Mouse (Mus musculus) heart, embryonic 11.5 days (tissue): Measurements from ENCODE around the gene Plxnd1. TPM values are rescaled to one million over a fixed set of nuclear protein-coding genes. Genes with fewer than 3 reads are reported as not detected.

ENCODE experiments used
- ATAC-seq: fragments of 200-750 bp; cut with Nextera tagmentation; replicated peaks from 2 replicates; pipeline ENCODE4 v1.8.0; 2017; ENCODE audit warnings: moderate library complexity; ENCODE audit not compliant: insufficient number of reproducible peaks, low FRiP score, low TSS enrichment
- H3K27ac ChIP-seq: fragments of 300-500 bp; sonication (generic); 2 replicates; pipeline ENCODE4 v1.5.1; 2014; ENCODE audit warnings: mild to moderate bottlenecking, low read depth, low read length
- H3K27me3 ChIP-seq: fragments of 300-500 bp; sonication (generic); 2 replicates; pipeline ENCODE4 v1.6.1; 2014; ENCODE audit warnings: mild to moderate bottlenecking, low read length, mixed read lengths; ENCODE audit not compliant: control insufficient read depth, insufficient read depth
- H3K36me3 ChIP-seq: fragments of 300-500 bp; sonication (generic); 2 replicates; pipeline ENCODE4 v1.6.1; 2014; ENCODE audit warnings: mild to moderate bottlenecking, low read length, moderate library complexity, mixed read lengths; ENCODE audit not compliant: control insufficient read depth, insufficient read depth
- H3K4me1 ChIP-seq: fragments of 300-500 bp; sonication (generic); 2 replicates; pipeline ENCODE4 v1.6.1; 2014; ENCODE audit warnings: low read length; ENCODE audit not compliant: control insufficient read depth, insufficient read depth
- H3K4me2 ChIP-seq: fragments of 300-500 bp; sonication (generic); 2 replicates; pipeline ENCODE4 v1.6.1; 2014; ENCODE audit warnings: mild to moderate bottlenecking, moderate library complexity
- H3K4me3 ChIP-seq: fragments of 300-500 bp; sonication (generic); 2 replicates; pipeline ENCODE4 v1.5.1; 2014; ENCODE audit warnings: low read depth, low read length
- H3K9ac ChIP-seq: fragments of 300-500 bp; sonication (generic); 2 replicates; pipeline ENCODE4 v1.6.1; 2014; ENCODE audit warnings: mild to moderate bottlenecking, low read depth, low read length, moderate library complexity
- H3K9me3 ChIP-seq: fragments of 300-500 bp; sonication (generic); replicated peaks from 2 replicates; pipeline ENCODE4 v1.6.1; 2016; ENCODE audit warnings: low read length; ENCODE audit not compliant: control insufficient read depth
- WGBS: fragments of 180-500 bp; shearing (Covaris S2); extraction: QIAGEN DNeasy Blood & Tissue Kit; methylation state at CpG from one replicate; pipeline ENCODE4 v1.1.7; 2014; ENCODE audit not compliant: insufficient replicate concordance; 5-methylcytosine and 5-hydroxymethylcytosine counted together
- polyA plus RNA-seq: library from polyadenylated mRNA; unstranded; fragments of >200 nt; fragmentation: Nextera tagmentation; extraction: Ambion mirVana; gene quantifications from 2 replicates; pipeline ENCODE4 v1.2.1, GENCODE M21; 2014

Plxnd1 gene
- polyA plus RNA-seq, 1 experiment from 2014 or later = 56.1 TPM

DNA sequence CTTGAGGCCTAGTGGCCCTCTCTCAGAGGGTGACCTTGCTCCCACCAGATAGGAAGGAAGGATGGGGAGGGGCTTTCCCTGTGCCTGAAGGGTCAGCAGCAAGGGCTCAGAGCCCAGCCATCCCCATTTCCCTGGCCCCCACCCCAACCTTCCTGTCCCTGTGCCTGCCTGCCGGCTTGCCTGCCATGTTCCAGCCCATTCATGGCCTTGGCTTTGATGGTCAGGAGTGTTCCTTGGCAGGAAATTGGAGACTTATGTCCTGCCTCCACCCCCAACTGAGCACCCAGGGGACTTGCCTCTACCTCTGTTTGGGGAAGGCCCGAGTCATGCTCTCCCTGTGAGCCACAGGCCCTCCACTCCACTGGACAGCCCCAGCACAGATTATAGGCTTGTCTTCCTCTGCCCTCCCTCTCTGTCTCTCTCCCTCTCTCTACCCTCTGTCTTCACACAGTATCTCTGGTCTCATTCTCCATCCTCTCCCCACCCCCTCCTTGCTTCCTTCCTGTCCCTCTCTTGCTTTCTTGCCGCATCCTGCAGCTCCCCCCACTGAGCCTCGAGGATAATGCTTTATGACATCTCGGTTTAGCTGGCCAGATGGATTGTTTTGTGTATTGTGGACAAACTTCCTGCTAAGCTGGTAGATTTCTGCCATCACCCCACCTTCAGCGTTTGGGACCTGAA, 1.5 kb upstream of the Plxnd1 start:
- Histone ChIP-seq H3K27me3 (peaks cover 25% of the 10 kb centered on the region), H3K9ac (no peak overlapping the region), H3K27ac (peak overlapping the region; percentile 79), H3K4me3 (no peak overlapping the region), H3K36me3 (no peaks in the 10 kb centered on the region), H3K9me3 (peaks cover 3% of the 10 kb centered on the region; the same call in 1 of the 2 replicates), H3K4me1 (peaks cover 54% of the 10 kb centered on the region), H3K4me2 (peak overlapping the region; percentile 39)
- 0 out of 2 replicates have a peak, but pooled peaks have one; percentile 15 for ATAC-seq
- WGBS = 27% methylated on average over 6 of the region's 6 CpGs

DNA sequence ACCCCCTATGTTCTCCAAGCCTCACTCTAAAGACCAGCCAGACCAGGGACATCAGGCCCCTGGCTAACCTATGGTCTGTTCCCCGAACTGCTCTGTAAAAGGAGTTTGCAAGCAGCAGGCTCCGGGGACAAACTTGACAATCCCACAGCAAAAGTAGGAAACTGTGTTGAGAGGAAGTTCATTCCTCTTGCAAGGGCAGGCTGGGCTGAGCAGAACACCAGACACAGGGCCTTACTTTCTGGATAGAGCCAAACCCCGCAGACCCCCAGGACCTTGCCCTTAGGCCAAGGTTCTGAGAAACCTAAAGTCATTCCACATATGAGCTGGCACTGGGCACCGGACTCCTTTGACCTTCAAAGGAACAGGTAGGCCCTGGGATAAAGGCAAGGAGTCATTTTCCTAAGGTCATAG, 731 bp upstream of the Plxnd1 start:
- H3K36me3 ChIP-seq = no peaks in the 10 kb centered on the region
- peaks cover 3% of the 10 kb centered on the region; the same call in 1 of the 2 replicates for H3K9me3 ChIP-seq
- H3K4me3 ChIP-seq = peak overlapping the region; percentile 68; the same call in 1 of the 2 replicates
- peaks cover 58% of the 10 kb centered on the region for H3K4me1 ChIP-seq
- WGBS = 60% methylated on average over 4 of the region's 4 CpGs
- H3K4me2 ChIP-seq = peak overlapping the region; percentile 39
- peak overlapping the region; percentile 79 for H3K27ac ChIP-seq
- H3K9ac ChIP-seq = no peak overlapping the region
- H3K27me3 ChIP-seq = peaks cover 25% of the 10 kb centered on the region
- no peak for ATAC-seq

DNA sequence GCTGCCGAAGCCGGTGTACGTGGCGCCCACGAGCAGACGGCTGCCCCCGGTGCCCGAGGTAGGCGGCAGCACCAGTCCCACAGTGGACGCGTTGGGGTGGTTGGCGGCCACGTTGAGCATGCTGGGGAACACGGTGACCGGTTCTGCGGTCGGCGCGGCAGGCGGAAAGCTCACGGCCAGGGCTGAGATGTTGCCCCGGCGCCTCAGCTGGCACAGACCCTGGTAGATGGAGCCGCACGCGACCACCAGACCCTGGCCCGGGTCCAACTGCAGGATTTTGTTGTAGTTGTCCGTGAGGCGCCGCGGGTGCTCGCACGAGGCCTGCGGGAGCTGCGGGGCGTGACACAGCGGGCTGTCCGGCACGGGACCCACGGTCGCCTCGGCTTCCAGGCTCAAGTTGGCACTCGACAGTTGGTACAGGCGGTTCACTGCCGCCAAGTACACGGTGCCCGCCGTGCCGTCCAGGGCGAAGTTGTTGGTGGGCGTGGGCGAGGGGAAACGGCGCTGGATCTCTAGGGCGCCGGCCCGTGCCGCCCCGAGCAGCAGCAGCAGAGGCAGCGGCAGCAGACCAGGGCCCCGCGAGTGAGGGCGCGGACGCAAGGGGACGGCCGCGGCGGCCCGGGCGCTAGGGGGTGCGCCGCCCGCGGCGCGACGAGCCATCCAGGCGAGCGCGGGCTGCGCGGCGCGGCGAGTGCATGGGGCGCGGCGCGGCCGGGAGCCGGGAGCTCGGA, 494 bp downstream of the Plxnd1 start:
- Histone ChIP-seq H3K27ac (peak overlapping the region; percentile 81), H3K4me2 (peak overlapping the region; percentile 89), H3K4me3 (peak overlapping the region; percentile 68), H3K4me1 (peaks cover 58% of the 10 kb centered on the region), H3K9ac (peak overlapping the region; percentile 80), H3K27me3 (peaks cover 25% of the 10 kb centered on the region), H3K9me3 (peaks cover 3% of the 10 kb centered on the region; the same call in 1 of the 2 replicates), H3K36me3 (0 out of 2 replicates have a peak, but pooled peaks cover 2% of the 10 kb centered on the region)
- WGBS = 2% methylated on average over 78 of the region's 93 CpGs
- ATAC-seq = no peak; the same call in 1 of the 2 replicates

DNA sequence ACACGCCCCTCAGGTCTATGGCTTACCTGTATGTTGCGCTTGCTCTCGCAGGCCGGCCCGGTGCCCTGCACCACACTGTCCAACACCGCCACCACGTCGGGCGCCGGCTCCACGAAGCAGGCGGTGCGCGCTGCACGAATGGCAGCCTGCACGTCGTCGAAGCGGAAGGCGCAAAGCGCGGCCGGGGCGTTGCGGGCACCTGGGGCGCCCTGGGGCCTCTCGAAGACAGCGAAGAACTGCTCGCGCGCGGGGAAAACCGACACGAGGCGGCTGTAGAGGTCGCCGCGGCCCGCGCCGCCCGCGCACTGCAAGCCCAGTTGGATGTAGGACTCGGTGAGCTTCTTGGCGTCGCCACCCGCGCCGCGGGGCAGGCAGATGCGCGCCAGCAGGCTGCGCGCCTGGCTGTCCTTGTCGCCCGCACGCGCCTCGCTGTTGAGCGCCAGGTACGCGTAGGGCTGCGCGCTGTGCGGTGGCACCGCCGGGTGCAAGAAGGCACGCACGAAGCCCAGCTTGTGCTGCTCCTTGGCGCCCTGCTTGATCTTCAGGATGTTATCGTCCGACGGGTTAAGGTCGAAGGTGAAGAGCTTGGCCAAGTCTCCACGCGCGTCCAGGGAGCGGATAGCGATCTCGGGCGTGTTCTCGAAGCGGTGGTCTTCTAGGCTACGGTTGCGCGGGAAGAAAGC, 1.2 kb downstream of the Plxnd1 start:
- ATAC-seq = no peak
- H3K27ac ChIP-seq = peak overlapping the region; percentile 81
- peaks cover 51% of the 10 kb centered on the region for H3K4me1 ChIP-seq
- 2% methylated on average over 84 of the region's 86 CpGs for WGBS
- H3K9ac ChIP-seq = peak overlapping the region; percentile 80
- peaks cover 3% of the 10 kb centered on the region; the same call in 1 of the 2 replicates for H3K9me3 ChIP-seq
- H3K36me3 ChIP-seq = 0 out of 2 replicates have a peak, but pooled peaks cover 2% of the 10 kb centered on the region
- peak overlapping the region; percentile 68 for H3K4me3 ChIP-seq
- peak overlapping the region; percentile 89 for H3K4me2 ChIP-seq
- peaks cover 25% of the 10 kb centered on the region for H3K27me3 ChIP-seq

DNA sequence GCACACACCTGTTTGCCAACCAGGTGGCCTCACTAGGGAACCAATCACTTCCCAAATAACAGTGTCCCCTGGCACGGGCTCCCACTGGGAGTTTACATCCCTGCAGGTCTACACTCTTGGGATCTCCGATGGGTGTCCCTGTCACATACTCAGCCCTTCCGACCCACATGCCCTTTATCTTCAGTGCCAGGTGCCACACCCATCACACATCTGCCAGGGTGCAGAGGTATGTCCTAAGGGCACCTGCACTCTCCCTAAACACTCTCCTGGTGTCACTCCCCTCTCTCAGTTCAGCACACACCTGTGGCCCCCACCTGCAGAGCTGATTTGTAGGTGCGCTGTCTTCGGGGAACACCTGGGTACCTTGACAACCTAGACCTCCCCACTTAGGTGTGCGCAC, 1.8 kb downstream of the Plxnd1 start:
- Histone ChIP-seq H3K9ac (peak overlapping the region; percentile 80), H3K4me2 (peak overlapping the region; percentile 89), H3K27me3 (peaks cover 25% of the 10 kb centered on the region), H3K27ac (peak overlapping the region; percentile 81), H3K36me3 (0 out of 2 replicates have a peak, but pooled peaks cover 2% of the 10 kb centered on the region), H3K4me3 (peak overlapping the region; percentile 68), H3K9me3 (peaks cover 3% of the 10 kb centered on the region; the same call in 1 of the 2 replicates), H3K4me1 (peaks cover 44% of the 10 kb centered on the region)
- 36% methylated on average over 6 of the region's 6 CpGs for WGBS
- ATAC-seq = no peak

DNA sequence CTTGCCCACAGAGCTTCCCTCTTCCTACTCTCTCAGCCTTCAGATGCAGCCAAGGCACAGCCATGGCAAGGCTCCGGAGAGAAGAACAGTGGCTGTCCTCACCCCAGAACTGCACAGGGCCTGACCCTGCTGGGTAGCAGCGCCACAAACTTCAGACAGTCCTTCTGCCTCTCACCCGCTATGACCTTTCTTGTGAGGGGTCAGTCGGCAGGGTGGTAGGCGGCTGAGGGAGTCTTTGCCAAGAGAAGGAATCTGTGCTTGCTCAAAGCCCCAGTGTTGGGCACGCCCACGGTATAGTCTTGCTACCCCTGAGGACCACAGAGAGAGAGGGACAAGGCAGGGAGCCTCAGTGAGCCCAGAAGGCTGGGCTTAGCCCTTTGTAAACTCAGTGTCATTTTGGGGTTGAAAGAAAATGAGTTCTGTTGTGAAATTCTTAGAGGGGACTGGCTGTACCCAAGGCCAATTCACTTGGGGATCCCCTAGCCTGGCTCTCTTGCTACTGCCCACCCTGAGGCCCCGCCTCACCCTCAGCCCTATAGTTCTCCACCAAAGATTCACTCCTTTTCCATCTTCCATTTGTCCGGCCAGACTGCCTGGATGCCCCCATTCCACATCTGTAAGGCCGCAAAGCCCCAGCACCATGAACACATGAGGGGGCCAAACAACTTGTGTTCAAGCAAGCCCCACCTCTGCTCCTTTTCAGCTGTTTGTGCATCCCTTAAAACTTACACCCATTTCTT, 2.8 kb downstream of the Plxnd1 start:
- Histone ChIP-seq H3K4me3 (peak overlapping the region; percentile 68), H3K36me3 (0 out of 2 replicates have a peak, but pooled peaks cover 2% of the 10 kb centered on the region), H3K4me1 (peaks cover 44% of the 10 kb centered on the region), H3K4me2 (peak overlapping the region; percentile 89), H3K9ac (peak overlapping the region; percentile 80), H3K27ac (peak overlapping the region; percentile 43; the same call in 1 of the 2 replicates), H3K9me3 (peaks cover 3% of the 10 kb centered on the region; the same call in 1 of the 2 replicates), H3K27me3 (peaks cover 25% of the 10 kb centered on the region)
- ATAC-seq = no peak
- 37% methylated on average over 10 of the region's 10 CpGs for WGBS

DNA sequence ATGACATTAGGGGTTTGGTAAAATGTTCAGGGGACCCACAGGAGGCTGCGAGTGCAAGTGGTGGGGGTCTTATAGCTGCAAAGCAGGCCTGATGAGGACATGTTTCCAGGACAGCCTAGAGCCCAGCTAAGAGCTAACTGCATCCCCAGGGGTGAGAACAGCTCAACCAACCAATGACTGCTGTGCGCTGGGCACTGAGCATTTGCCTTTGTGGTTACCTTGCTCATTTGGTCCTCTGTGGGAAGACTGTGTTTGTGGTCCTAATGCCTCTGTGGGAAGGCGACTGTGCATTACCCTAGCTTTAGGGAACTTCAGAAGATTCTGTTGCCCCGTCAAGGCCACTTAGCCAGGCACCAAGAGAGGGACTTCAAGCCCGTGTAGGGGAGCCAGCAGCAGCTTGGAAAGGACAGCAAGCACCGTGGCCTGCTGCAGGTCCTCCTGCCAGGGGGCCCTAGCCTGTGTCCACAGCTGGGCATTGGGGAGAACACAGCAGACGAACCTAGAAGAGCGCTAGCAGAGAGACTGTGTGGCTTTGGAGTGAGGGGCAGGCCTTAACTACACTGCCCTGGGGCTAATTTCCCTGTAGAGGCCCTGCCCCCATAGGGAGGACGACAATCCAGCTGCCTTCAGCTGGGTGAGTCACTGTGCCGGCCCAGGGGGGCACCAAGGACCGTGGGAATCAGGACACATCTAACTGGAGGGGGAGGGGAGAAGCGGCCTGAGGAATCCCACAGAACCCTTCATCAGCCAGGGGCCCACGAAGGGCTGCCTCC, 3.5 kb downstream of the Plxnd1 start:
- H3K9ac ChIP-seq = peak overlapping the region; percentile 80
- peak overlapping the region; percentile 43; the same call in 1 of the 2 replicates for H3K27ac ChIP-seq
- H3K9me3 ChIP-seq = peaks cover 3% of the 10 kb centered on the region; the same call in 1 of the 2 replicates
- H3K4me2 ChIP-seq = peak overlapping the region; percentile 89
- peaks cover 25% of the 10 kb centered on the region for H3K27me3 ChIP-seq
- WGBS = 28% methylated on average over 13 of the region's 13 CpGs
- peak overlapping the region; percentile 68 for H3K4me3 ChIP-seq
- peaks cover 46% of the 10 kb centered on the region for H3K4me1 ChIP-seq
- no peak for ATAC-seq
- 0 out of 2 replicates have a peak, but pooled peaks cover 2% of the 10 kb centered on the region for H3K36me3 ChIP-seq
